Comparison of ENCODE assay signal across 13 mouse cellular contexts in genomic region chr14:47520751-47521449, GRCm38 (mm10).
"Had no signal": no experiment of that assay in that cellular context is flagged by ENCODE, and none has a peak within 500 bp of the region (broad histone marks: within the 10 kb centered on the region; RNA-seq: fewer than 3 reads in every experiment).

No protein-coding gene starts in this region.

- H3K27ac ChIP-seq: kidney, embryonic 15.5 days; limb, embryonic 13.5 days; midbrain, embryonic 12.5 days; neural tube, embryonic 15.5 days had no signal

- H3K4me2 ChIP-seq: kidney, embryonic 15.5 days; limb, embryonic 13.5 days; midbrain, embryonic 12.5 days; neural tube, embryonic 15.5 days had no signal

- H3K4me1 ChIP-seq: limb, embryonic 13.5 days; midbrain, embryonic 12.5 days; neural tube, embryonic 15.5 days had no signal

- H3K9me3 ChIP-seq: kidney, embryonic 15.5 days; limb, embryonic 13.5 days; midbrain, embryonic 12.5 days; neural tube, embryonic 15.5 days had no signal

- H3K9ac ChIP-seq: kidney, embryonic 15.5 days; limb, embryonic 13.5 days; midbrain, embryonic 12.5 days; neural tube, embryonic 15.5 days had no signal

- H3K27me3 ChIP-seq: kidney, embryonic 15.5 days; limb, embryonic 13.5 days; midbrain, embryonic 12.5 days; neural tube, embryonic 15.5 days had no signal

- DNase-seq: kidney, adult 2 months; kidney, postnatal 14 days; lung, adult 18-20 months; right cerebral cortex, postnatal 4 days; spleen, adult 18-20 months; thymus, adult 2 months; thymus, postnatal 25 days had no signal

- H3K4me3 ChIP-seq: kidney, embryonic 15.5 days; limb, embryonic 13.5 days; midbrain, embryonic 12.5 days; myocyte; neural tube, embryonic 15.5 days had no signal

- ATAC-seq: intestine, embryonic 16.5 days had no signal

- H3K36me3 ChIP-seq: kidney, embryonic 15.5 days; limb, embryonic 13.5 days; midbrain, embryonic 12.5 days; neural tube, embryonic 15.5 days had no signal
